Mouse (Mus musculus): ENCODE measurements around the gene Dscaml1. TPM values are rescaled to one million over a fixed set of nuclear protein-coding genes. Genes with fewer than 3 reads are reported as not detected.

The Dscaml1 gene
- polyA plus RNA-seq, 1 experiment from 2014 or later = 0.79 TPM

GRCm38 (mm10) chr9:45798467-45799164, 372.2 kb downstream of the Dscaml1 start:
- no peaks in the 10 kb centered on the region for H3K27me3 ChIP-seq (ENCODE audit: poor library complexity, severe bottlenecking)
- H3K9me3 ChIP-seq = no peaks in the 10 kb centered on the region
- H3K36me3 ChIP-seq (replicated peaks) = peaks cover 55% of the 10 kb centered on the region
- peaks cover 18% of the 10 kb centered on the region for H3K4me1 ChIP-seq
- no peak overlapping the region; the same call in 1 of the 2 replicates for H3K4me3 ChIP-seq
- peak; percentile 65 for DNase-seq (ENCODE audit: extremely low spot score, low spot score)
- WGBS = 17% methylated on average over 13 of the region's 13 CpGs
- peak overlapping the region; percentile 17 for H3K27ac ChIP-seq

DNA sequence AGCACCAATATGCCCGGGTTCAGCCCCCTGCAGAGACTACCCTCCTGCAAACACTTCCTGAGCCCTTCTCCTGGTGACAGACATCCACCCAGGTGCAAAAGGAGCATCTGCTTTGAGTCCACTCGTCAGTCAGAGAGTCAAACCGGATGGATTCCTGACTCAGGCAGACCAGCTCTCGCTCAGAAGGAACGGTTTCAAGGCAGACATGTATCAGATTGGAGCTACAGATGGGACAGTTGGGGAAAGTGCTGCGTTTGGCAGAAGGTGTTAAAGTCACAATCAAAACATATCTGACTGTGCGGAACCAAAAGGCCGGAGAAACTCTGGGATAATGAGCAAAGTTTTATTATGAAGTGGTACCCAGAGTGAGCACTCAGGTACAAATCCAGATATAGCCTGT, 373.0 kb downstream of the Dscaml1 start:
- 0 out of 2 replicates have a peak overlapping the region, but pooled peaks have one; percentile 17 for H3K27ac ChIP-seq
- peaks cover 22% of the 10 kb centered on the region for H3K4me1 ChIP-seq
- 82% methylated on average over 8 of the region's 8 CpGs for WGBS
- H3K27me3 ChIP-seq (ENCODE audit: poor library complexity, severe bottlenecking) = no peaks in the 10 kb centered on the region
- no peak overlapping the region for H3K4me3 ChIP-seq
- no peaks in the 10 kb centered on the region; the same call in 1 of the 2 replicates for H3K9me3 ChIP-seq
- H3K36me3 ChIP-seq (replicated peaks) = peaks cover 55% of the 10 kb centered on the region
- DNase-seq (ENCODE audit: extremely low spot score, low spot score) = no peak

Other genes starting within 250 kb of the Dscaml1 start
- gene BC049352, start 244.6 kb upstream of the Dscaml1 start, polyA plus RNA-seq (2016; fragmentation: Nextera tagmentation; extraction: Ambion mirVana) = not detected in 2 replicates
- 0.19 TPM in 1 of 2 replicates, not detected in the other for gene Tmprss4, start 222.5 kb upstream of the Dscaml1 start, polyA plus RNA-seq (2016; fragmentation: Nextera tagmentation; extraction: Ambion mirVana)
- gene Il10ra, start 157.5 kb upstream of the Dscaml1 start, polyA plus RNA-seq (2016; fragmentation: Nextera tagmentation; extraction: Ambion mirVana) = 0.42 and 0.50 TPM in 2 replicates
- gene Tmprss13, start 107.5 kb upstream of the Dscaml1 start, polyA plus RNA-seq (2016; fragmentation: Nextera tagmentation; extraction: Ambion mirVana) = 0.12 TPM in 1 of 2 replicates, not detected in the other
- gene Fxyd6, start 56.4 kb upstream of the Dscaml1 start, polyA plus RNA-seq (2016; fragmentation: Nextera tagmentation; extraction: Ambion mirVana) = 159 and 161 TPM in 2 replicates
- 0.55 and 1.2 TPM in 2 replicates for gene Fxyd2, start 27.0 kb upstream of the Dscaml1 start, polyA plus RNA-seq (2016; fragmentation: Nextera tagmentation; extraction: Ambion mirVana)

Data from forebrain, embryonic 10.5 days (tissue).